Comparison of ENCODE assay signal across 8 mouse cellular contexts in the genomic region with DNA sequence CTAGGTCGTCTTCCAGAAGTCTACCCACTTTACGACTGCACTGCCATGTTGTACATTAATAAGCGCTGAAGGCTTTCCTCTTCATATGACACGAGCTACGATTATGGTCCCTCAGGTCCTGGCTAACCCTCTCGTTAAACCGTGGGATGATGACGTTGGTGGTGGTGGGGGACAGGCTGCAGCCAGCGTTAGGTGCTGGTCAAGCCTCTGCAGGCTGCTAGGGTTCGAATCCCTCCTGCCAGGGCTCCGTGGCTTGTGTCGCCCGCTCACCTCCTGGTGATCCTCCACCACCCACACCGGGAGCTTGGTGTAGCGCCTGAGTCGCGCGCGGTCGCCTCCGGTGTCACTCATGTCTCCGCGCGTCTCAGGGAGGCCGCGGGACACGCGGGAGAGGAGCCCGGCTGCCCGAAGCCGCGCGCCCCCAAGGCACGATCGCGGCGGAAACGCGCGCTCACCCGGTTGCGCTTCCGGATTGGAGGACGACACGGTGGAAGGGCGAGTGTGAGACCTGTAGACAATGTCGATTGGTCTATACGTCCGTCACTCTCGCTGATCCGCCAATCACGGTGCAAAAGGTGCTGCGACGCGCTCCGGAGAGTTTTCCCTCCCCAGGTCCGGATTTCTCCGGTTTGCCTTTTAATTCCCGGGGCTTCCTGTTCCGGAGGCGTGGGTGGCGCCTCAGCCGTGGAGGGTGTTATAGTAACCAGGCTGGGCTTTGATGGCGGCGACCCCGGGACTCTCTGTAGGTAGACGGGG. TPM values are rescaled to one million over a fixed set of nuclear protein-coding genes. Genes with fewer than 3 reads are reported as not detected.
DNase-seq lines count a peak whose midpoint lies in the region; ATAC-seq lines count a peak whose summit lies in the region.

A gene (minus strand): TSS at position 453 of the 756 bp plus-strand sequence.
A gene (plus strand): TSS at position 619 of the 756 bp plus-strand sequence.

- under 1% methylated on average over 67 of the region's 67 CpGs for WGBS in intestine, embryonic 14.5 days

- peaks cover 48% of the 10 kb centered on the region for H3K36me3 ChIP-seq in intestine, embryonic 14.5 days (ENCODE audit: control insufficient read depth, insufficient read depth, low read length)

- peak within 1 kb of the TSS; percentile 83 for H3K4me2 ChIP-seq in intestine, embryonic 14.5 days (ENCODE audit: low read length)

- intact Hi-C loops in left cerebral cortex, postnatal 14 days (cut with DNase I) = no loop called here

- H3K27ac ChIP-seq in intestine, embryonic 14.5 days (ENCODE audit: low read depth) = peak within 1 kb of the TSS; percentile 73

- H3K9ac ChIP-seq in intestine, embryonic 14.5 days (ENCODE audit: low read length) = peak within 1 kb of the TSS; percentile 90

- peaks cover 16% of the 10 kb centered on the region for H3K4me1 ChIP-seq in intestine, embryonic 14.5 days (replicated peaks; ENCODE audit: control insufficient read depth, insufficient read depth, low read length)

- no peaks in the 10 kb centered on the region for H3K9me3 ChIP-seq in intestine, embryonic 14.5 days (ENCODE audit: control insufficient read depth, low read length)

- H3K27me3 ChIP-seq in intestine, embryonic 14.5 days (replicated peaks; ENCODE audit: control insufficient read depth, insufficient read depth, low read length) = no peaks in the 10 kb centered on the region

- ATAC-seq in intestine, embryonic 14.5 days (replicated peaks; ENCODE audit: low FRiP score, low TSS enrichment, low read depth) = peak; percentile 100

- peak; percentile 97 for DNase-seq in adrenal gland, adult 18-20 months (ENCODE audit: low spot score in 2 of 2)
- DNase-seq in embryo, embryonic 11 days = peak; percentile 97
- DNase-seq in gastrocnemius, postnatal 25 days = peak; percentile 99
- peak; percentile 99 for DNase-seq in intestine, embryonic 14.5 days (ENCODE audit: low spot score)
- peak; percentile 98 to 100 for DNase-seq in left cerebral cortex, postnatal 14 days (ENCODE audit: low spot score in 2 of 2)
- DNase-seq in mesoderm, embryonic 11.5 days (ENCODE audit: low read depth, low spot score) = peak; percentile 99
- DNase-seq in right cerebral cortex, postnatal 36 days (ENCODE audit: low spot score in 2 of 2) = peak; percentile 96 to 98
- DNase-seq in yolk sac, embryonic 10.5 days (ENCODE audit: low spot score) = peak; percentile 98

- H3K4me3 ChIP-seq in intestine, embryonic 14.5 days (ENCODE audit: low read depth, low read length) = peak within 1 kb of the TSS; percentile 97

RNA-seq across cellular contexts. Expression of the first gene that starts in this region (rescaled TPM):
- total RNA-seq in adrenal gland, adult 18-20 months (2021) = 10 to 100 TPM; 11.0 to 13.0 TPM
- total RNA-seq in gastrocnemius, postnatal 25 days (2021) = 10 to 100 TPM; 18.3 to 20.0 TPM
- polyA plus RNA-seq in intestine, embryonic 14.5 days (2014; fragmentation: Nextera tagmentation; extraction: Ambion mirVana) = 30.7 and 39.7 TPM in 2 replicates
- total RNA-seq in left cerebral cortex, postnatal 14 days (2021) = 10 to 100 TPM; 25.6 to 28.1 TPM

RNA-seq across cellular contexts. Expression of the second gene that starts in this region (rescaled TPM):
- total RNA-seq in adrenal gland, adult 18-20 months (2021) = 10 to 100 TPM; 29.8 to 34.2 TPM
- 10 to 100 TPM; 25.7 to 29.4 TPM for total RNA-seq in gastrocnemius, postnatal 25 days (2021)
- polyA plus RNA-seq in intestine, embryonic 14.5 days (2014; fragmentation: Nextera tagmentation; extraction: Ambion mirVana) = 42.2 and 45.6 TPM in 2 replicates
- total RNA-seq in left cerebral cortex, postnatal 14 days (2021) = 10 to 100 TPM; 89.1 to 90.5 TPM

Comparison
In these comparisons a context has a peak if more than half of its experiments do, and no peak if none do; other contexts are left out.
1. Peak in every context shown above with its lines: DNase-seq, ATAC-seq, H3K4me3 ChIP-seq and H3K27ac ChIP-seq.